Mouse (Mus musculus): ENCODE results near the gene Mtmr10. TPM values are rescaled to one million over a fixed set of nuclear protein-coding genes. Genes with fewer than 3 reads are reported as not detected.

Gene Mtmr10
- total RNA-seq, 1 experiment from 2014 or later = 2.7 TPM

- ATAC-seq (replicated peaks; ENCODE audit: low read depth, poor library complexity, severe bottlenecking) = no peak
Measured at GRCm38 (mm10) chr7:64290431-64290830, 3.0 kb downstream of the Mtmr10 start.

- no peak for ATAC-seq (replicated peaks; ENCODE audit: low read depth, poor library complexity, severe bottlenecking)
Measured at GRCm38 (mm10) chr7:64291722-64292121, 4.3 kb downstream of the Mtmr10 start.

DNA sequence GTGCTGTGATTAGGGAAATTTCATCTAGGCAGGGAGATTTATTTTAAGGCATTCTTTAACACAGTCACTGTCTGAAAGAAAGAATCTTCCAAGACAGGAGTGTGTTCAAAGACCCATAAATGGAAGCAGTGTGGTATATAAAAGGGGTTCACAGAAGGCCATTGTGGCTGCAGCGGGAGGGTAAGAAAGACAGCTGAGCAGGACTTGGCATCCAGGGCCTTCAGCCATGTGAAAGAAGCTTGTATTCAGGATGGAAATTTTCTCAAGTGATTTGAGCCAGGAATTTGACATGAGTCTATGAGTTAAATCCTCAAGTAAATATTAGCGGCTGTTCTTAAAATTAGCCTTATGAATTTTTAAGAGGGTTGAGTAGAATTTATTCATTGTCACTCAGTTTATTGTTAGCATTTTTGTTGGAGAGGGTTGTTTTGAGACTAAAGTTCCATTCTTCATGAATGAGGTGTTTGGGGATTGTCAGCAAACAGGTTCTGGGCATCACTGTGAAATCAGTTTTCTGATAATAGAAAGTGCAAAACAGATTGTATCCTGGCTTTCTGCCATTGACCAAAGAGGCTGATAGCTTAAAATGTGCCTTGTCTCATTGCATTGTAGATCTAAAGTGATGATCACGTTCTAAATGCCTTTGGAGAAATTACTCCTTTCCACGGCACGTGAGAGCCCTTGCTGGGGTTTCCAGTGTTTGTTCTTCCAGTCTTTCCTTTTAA, 9.0 kb downstream of the Mtmr10 start:
- no peak for ATAC-seq (replicated peaks; ENCODE audit: low read depth, poor library complexity, severe bottlenecking)

- ATAC-seq (replicated peaks; ENCODE audit: low read depth, poor library complexity, severe bottlenecking) = no peak
Measured at GRCm38 (mm10) chr7:64310241-64310640, 22.8 kb downstream of the Mtmr10 start.

DNA sequence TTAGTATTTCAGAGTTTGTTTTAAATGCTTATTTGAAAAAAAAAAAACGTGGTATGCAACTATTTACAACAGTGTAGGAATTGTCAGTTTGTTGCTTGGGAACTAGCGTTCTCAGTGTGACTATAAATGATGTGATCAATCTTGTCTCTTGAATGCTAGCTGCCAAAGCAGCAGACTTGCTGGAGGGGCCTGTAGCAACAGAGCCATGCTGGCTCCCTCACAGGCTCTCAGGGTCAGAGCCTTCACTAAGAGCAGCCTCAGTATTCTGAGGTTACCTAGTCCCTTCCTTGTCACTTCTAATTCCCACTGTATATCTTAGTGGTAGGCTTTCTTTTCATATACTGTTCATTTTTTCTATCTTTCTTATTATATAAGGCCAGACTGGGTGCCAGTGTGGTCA, 23.3 kb downstream of the Mtmr10 start:
- no peak for ATAC-seq (replicated peaks; ENCODE audit: low read depth, poor library complexity, severe bottlenecking)

- ATAC-seq (replicated peaks; ENCODE audit: low read depth, poor library complexity, severe bottlenecking) = no peak
Measured at GRCm38 (mm10) chr7:64312811-64313210, 25.4 kb downstream of the Mtmr10 start.

- no peak for ATAC-seq (replicated peaks; ENCODE audit: low read depth, poor library complexity, severe bottlenecking)
Measured at GRCm38 (mm10) chr7:64321125-64321524, 33.7 kb downstream of the Mtmr10 start.

DNA sequence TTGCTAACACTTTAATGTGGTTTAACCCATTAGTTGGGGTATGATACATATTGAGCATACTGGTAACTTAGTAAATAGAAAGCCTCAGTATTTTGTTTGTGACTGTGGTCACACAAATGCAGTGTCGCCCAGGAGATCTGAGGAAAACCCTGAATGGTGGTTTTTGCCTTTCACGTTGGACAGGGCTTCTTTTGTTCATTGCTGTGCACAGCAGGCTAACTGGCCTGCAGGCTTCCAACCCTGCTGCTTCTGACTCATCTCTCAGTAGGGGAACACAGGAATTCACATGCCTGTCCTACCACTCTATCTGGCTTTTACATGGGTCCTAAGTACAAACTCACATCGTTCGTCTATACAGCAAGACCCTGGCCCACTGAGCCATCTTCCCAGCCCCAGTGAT, 34.2 kb downstream of the Mtmr10 start:
- no peak for ATAC-seq (replicated peaks; ENCODE audit: low read depth, poor library complexity, severe bottlenecking)

DNA sequence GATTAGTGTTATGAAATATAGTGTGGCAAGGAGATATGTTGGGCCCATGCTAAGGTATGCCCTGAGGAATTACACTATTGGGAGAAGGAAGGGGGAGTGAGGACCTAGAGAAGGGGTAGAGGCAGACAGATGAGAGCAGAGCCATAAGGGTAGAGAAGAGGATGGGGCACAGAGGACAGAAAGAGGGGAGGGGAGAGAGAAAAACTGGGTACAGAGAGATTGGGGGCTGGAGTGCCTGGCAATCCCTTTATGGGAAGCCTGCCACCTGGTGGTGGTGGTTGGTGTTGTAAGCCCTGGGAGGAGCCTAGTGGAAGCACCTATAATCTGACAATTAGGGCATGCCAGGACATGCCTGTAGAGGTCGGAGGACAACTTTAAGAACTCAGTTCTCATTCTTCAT, 39.4 kb downstream of the Mtmr10 start:
- ATAC-seq (replicated peaks; ENCODE audit: low read depth, poor library complexity, severe bottlenecking) = peak; percentile 99

DNA sequence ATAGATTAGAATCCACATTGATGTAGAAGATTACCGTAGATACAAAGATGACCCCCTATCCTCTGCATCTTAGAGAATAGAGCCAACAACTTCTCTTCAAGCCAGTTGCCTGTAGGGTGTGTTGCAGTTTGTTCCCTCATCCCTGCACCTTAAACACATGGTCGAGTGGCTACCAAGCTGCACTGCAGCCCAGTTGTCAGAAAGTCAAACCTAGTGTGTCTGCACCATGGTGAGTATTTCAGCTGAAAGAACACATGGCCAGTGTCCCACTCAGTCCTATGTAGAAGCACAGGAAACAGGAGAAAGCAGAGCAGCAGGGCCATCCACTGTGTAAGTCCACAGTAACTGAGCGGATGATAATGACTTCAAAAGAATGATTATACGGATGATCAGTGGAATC, 40.0 kb downstream of the Mtmr10 start:
- ATAC-seq (replicated peaks; ENCODE audit: low read depth, poor library complexity, severe bottlenecking) = no peak

GRCm38 (mm10) chr7:64331309-64331708, 43.9 kb downstream of the Mtmr10 start:
- no peak; the same call in 1 of the 2 replicates for ATAC-seq (replicated peaks; ENCODE audit: low read depth, poor library complexity, severe bottlenecking)

GRCm38 (mm10) chr7:64332686-64333085, 45.2 kb downstream of the Mtmr10 start:
- ATAC-seq (replicated peaks; ENCODE audit: low read depth, poor library complexity, severe bottlenecking) = no peak

- no peak for ATAC-seq (replicated peaks; ENCODE audit: low read depth, poor library complexity, severe bottlenecking)
Measured at GRCm38 (mm10) chr7:64347813-64348212, 60.4 kb downstream of the Mtmr10 start.

DNA sequence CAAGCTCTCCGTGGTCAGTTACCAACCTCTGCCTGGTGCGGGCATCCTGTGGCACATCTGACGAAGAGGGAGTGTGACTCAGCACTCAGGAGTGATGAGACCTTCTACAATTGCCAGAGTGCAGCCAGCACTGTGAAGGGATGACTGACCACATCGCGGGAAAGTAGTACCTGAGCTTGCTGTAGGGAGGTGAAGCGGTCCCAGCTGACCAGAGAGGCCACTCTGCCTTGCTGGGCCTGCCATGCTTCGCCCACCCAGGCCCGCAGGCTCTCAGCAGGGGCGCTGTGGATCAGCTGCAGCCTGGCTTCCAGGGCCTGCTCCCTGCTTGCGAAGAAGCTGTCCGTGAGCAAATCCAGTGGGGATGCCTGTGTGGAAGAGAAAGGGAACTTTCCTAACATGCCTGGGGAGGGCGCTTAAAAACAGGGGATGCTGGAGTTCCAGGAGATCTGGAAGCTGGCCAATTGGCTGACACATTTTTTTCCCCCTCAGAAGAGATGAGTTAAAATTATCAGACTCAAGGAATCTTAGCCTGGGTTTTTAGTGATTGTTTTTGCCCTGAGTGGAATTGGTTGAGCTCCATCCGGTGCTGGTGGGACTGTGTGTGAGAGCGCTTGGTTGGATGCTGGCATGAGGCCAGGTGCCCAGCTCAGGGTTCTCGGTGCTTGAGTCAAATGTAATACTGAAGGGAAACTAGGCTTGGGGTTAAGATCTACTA, 61.9 kb downstream of the Mtmr10 start:
- no peak for ATAC-seq (replicated peaks; ENCODE audit: low read depth, poor library complexity, severe bottlenecking)

GRCm38 (mm10) chr7:64351087-64351486, 63.6 kb downstream of the Mtmr10 start:
- no peak for ATAC-seq (replicated peaks; ENCODE audit: low read depth, poor library complexity, severe bottlenecking)

DNA sequence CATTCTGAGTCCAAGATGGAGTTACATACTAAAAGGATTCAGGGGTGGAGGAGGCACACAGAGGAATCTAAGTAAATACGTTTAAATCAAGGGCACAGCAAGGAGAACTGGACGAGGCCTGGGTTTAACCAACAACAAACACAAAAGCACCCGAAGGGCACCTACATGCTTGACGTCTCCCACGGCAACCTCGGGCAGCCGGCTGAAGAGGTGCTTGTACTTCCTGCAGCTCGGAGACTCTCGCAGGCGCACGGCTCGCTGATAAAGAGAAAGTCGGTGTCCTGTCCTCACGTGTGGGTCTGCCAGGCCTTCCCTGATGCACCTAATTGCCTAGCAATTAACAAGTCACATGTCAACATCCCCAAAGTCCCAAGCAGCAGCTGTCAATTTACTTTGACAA, 66.8 kb downstream of the Mtmr10 start:
- no peak for ATAC-seq (replicated peaks; ENCODE audit: low read depth, poor library complexity, severe bottlenecking)

DNA sequence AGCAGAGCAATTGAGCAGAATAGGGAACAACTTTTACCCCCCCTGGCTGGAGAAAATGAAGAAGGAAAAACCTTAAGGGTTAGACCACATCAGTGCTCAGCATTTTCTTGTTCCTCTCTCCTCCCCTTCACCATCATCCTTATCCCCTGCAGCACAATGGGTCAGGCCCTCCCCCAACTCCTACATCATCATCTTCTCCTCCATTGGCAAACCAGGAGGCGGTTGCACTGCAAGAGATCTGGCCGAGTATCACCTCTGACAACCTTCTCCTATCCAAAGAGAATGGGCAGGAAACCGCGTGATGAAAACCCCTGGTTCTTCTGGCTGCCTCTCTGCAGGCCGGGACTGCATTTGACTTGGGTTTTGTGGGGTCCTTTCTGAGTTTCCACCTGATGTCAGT, 69.2 kb downstream of the Mtmr10 start:
- no peak for ATAC-seq (replicated peaks; ENCODE audit: low read depth, poor library complexity, severe bottlenecking)

DNA sequence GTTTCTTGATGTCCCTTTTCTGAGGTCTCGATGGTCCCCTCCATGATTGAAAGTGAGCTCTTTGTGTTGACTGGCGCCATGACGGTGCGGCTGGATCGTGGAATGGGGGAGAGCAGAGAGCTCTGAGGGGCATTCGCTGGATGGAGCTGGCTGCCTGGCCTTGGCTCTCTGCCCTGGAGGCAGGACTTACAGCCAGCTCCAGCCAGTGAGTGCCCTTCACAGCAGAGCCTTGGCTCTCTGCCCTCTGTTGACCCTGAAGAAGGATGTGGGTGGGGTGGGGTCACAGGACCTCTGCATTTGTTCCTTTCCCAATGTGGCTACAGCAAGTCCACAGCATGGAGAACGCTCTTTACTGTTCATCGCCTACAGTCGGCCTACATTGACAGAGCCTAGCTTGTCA, 70.0 kb downstream of the Mtmr10 start:
- no peak for ATAC-seq (replicated peaks; ENCODE audit: low read depth, poor library complexity, severe bottlenecking)

DNA sequence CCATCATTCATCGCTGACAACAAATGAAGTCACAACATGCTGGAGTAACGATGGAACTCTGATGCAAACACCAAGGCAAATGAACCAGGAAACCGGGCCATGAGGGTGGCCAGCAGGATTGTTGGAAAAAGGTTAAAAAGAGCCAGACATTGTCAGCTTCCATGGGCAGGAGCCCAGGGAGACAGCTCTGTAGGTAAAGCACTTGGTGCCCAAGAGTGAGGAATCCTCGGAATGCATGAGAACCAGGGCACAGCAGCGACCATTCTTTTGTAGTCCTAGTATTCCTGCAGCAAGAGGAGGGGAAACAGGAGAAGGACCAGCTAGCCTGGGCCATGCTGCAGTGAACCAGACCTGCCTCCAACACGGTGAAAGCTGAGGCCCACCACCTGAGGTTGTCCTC, 71.2 kb downstream of the Mtmr10 start:
- ATAC-seq (replicated peaks; ENCODE audit: low read depth, poor library complexity, severe bottlenecking) = no peak

DNA sequence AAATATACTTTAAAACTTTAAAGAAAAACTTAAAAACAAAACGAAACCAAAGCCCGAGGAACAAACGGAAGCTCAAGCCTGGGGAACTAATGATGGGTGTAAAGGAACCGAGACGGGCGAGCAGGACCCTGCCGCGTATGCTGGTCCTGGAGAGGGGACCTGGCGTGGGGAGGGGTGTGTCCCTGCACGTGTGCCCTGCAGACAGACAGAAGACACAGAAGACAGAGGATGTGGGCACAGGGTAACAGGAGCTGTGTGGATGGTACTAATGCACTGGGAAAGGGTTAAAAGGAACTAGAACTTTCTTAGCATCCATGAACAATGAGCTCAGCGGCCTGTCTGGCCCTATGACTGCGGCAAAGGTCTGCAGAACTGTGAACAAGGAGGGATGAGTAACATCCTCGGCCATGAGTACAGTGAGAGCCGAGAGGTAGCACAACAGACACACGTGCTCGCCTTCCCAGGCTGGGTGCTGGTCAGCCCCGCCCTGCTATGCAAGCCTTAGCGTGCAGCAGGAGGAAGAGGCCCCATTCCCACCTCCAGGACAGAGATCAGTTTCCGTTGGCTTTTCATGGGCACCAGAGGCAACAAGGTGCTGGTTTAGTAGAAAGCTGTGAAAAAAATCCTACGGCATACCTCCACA, 72.6 kb downstream of the Mtmr10 start:
- no peak for ATAC-seq (replicated peaks; ENCODE audit: low read depth, poor library complexity, severe bottlenecking)

DNA sequence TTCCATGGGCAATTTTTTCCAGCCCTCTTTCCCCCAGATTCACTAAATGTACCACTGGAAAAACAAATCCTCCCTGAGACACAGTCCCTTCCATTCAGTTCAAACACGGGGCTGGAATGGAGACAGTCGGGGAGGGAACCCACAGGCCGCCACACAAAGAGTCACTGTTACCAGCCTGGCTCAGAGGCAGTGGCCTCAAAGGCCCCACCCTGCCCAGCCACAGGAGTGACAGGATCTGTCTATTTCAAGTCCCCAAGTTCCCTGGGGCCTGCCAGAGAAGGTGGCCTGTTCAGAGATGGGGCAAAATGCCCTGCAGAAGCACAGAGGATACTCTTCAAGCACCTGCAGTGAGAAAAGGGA, 73.1 kb downstream of the Mtmr10 start:
- no peak for ATAC-seq (replicated peaks; ENCODE audit: low read depth, poor library complexity, severe bottlenecking)

Measured in common myeloid progenitor, adult 5-6 weeks (primary cell).